Mouse (Mus musculus) ovary, adult 18-20 months (tissue): ENCODE data around the gene Nlrp6.

Experiments used
- DNase-seq: peaks from one replicate; pipeline ENCODE4 v3.0.0; 2022; ENCODE audit warnings: low spot score, mixed read lengths

Gene Nlrp6

GRCm38 (mm10) chr7:140912846-140913482, 7.7 kb upstream of the Nlrp6 start:
- DNase-seq, result no peak

GRCm38 (mm10) chr7:140914031-140914690, 6.5 kb upstream of the Nlrp6 start:
- no peak for DNase-seq

GRCm38 (mm10) chr7:140919911-140920310, 791 bp upstream of the Nlrp6 start:
- no peak for DNase-seq

- DNase-seq, result no peak
Measured at GRCm38 (mm10) chr7:140921225-140921975, 698 bp downstream of the Nlrp6 start.

- DNase-seq, result no peak
Measured at GRCm38 (mm10) chr7:140922398-140923069, 1.8 kb downstream of the Nlrp6 start.

GRCm38 (mm10) chr7:140923070-140923775, 2.5 kb downstream of the Nlrp6 start:
- no peak for DNase-seq

GRCm38 (mm10) chr7:140927181-140927580, 6.5 kb downstream of the Nlrp6 start:
- DNase-seq, result no peak

GRCm38 (mm10) chr7:140938436-140938835, 17.7 kb downstream of the Nlrp6 start:
- DNase-seq, result no peak

GRCm38 (mm10) chr7:140938896-140939295, 18.2 kb downstream of the Nlrp6 start:
- no peak for DNase-seq

GRCm38 (mm10) chr7:140939669-140940171, 19.0 kb downstream of the Nlrp6 start:
- DNase-seq, result peak; percentile 35

GRCm38 (mm10) chr7:140941222-140942051, 20.7 kb downstream of the Nlrp6 start, which contains the start of gene Pgghg:
Gene Pgghg (plus strand): TSS chr7:140941391.
- peak; percentile 86 for DNase-seq

GRCm38 (mm10) chr7:140942341-140942740, 21.6 kb downstream of the Nlrp6 start:
- DNase-seq, result no peak

- no peak for DNase-seq
Measured at GRCm38 (mm10) chr7:140942811-140943210, 22.1 kb downstream of the Nlrp6 start.

- DNase-seq, result no peak
Measured at GRCm38 (mm10) chr7:140943356-140943755, 22.7 kb downstream of the Nlrp6 start.

- no peak for DNase-seq
Measured at GRCm38 (mm10) chr7:140944236-140944635, 23.5 kb downstream of the Nlrp6 start.

GRCm38 (mm10) chr7:140945247-140945646, 24.5 kb downstream of the Nlrp6 start:
- DNase-seq, result no peak

GRCm38 (mm10) chr7:140946311-140946710, 25.6 kb downstream of the Nlrp6 start:
- DNase-seq, result no peak

- no peak for DNase-seq
Measured at GRCm38 (mm10) chr7:140946980-140947379, 26.3 kb downstream of the Nlrp6 start.

- DNase-seq, result peak; percentile 85
Measured at GRCm38 (mm10) chr7:140948161-140948560, 27.5 kb downstream of the Nlrp6 start.

GRCm38 (mm10) chr7:140949255-140949654, 28.6 kb downstream of the Nlrp6 start:
- DNase-seq, result no peak
